Mouse (Mus musculus) limb, embryonic 13.5 days (tissue): ENCODE measurements at regions not wholly inside any gene's neighbourhood (a gene's known extent, or its start where the extent isn't known, plus 50 kb on each side); places are given as distances from the start of the nearest gene placed in this dataset.
A peak's percentile ranks its signal among the peaks of the same experiment; 100 is the strongest.

Source experiments
- ATAC-seq: fragments of 200-750 bp; cut with Nextera tagmentation; 2 replicates; pipeline ENCODE4 v1.8.0; 2017; ENCODE audit warnings: low read depth, moderate number of reproducible peaks, moderate TSS enrichment; ENCODE audit not compliant: low FRiP score
- H3K27ac ChIP-seq: fragments of 300-500 bp; sonication (generic); 2 replicates; pipeline ENCODE4 v1.5.1; 2015; ENCODE audit warnings: inconsistent platforms, mild to moderate bottlenecking, moderate library complexity
- H3K27me3 ChIP-seq: fragments of 300-500 bp; sonication (generic); 2 replicates; pipeline ENCODE4 v1.6.1; 2015; ENCODE audit warnings: mild to moderate bottlenecking, inconsistent platforms
- H3K36me3 ChIP-seq: fragments of 300-500 bp; sonication (generic); 2 replicates; pipeline ENCODE4 v1.6.1; 2015; ENCODE audit warnings: inconsistent platforms, mild to moderate bottlenecking, moderate library complexity
- H3K4me1 ChIP-seq: fragments of 300-500 bp; sonication (generic); 2 replicates; pipeline ENCODE4 v1.6.1; 2015; ENCODE audit warnings: inconsistent platforms
- H3K4me2 ChIP-seq: fragments of 300-500 bp; sonication (generic); replicated peaks from 2 replicates; pipeline ENCODE4 v1.6.1; 2015; ENCODE audit warnings: inconsistent platforms, mild to moderate bottlenecking, moderate library complexity
- H3K4me3 ChIP-seq: fragments of 300-500 bp; sonication (generic); 2 replicates; pipeline ENCODE4 v1.5.1; 2015; ENCODE audit warnings: moderate library complexity, mild to moderate bottlenecking, inconsistent platforms
- H3K9ac ChIP-seq: fragments of 300-500 bp; sonication (generic); 2 replicates; pipeline ENCODE4 v1.6.1; 2015; ENCODE audit warnings: mild to moderate bottlenecking, inconsistent platforms
- H3K9me3 ChIP-seq: fragments of 300-500 bp; sonication (generic); 2 replicates; pipeline ENCODE4 v1.6.1; 2016; ENCODE audit warnings: inconsistent platforms
- WGBS: fragments of 180-500 bp; shearing (Covaris S2); methylation state at CpG from one replicate; pipeline ENCODE4 v1.1.7; 2015; 5-methylcytosine and 5-hydroxymethylcytosine counted together

GRCm38 (mm10) chr15:27359271-27359670, 107.2 kb upstream of the Ank start:
- no peak overlapping the region for H3K4me3 ChIP-seq
- no peak overlapping the region for H3K27ac ChIP-seq
- 61% methylated on average over 1 of the region's 1 CpGs for WGBS
- ATAC-seq: no peak
- no peak overlapping the region for H3K9ac ChIP-seq
- no peaks in the 10 kb centered on the region for H3K4me1 ChIP-seq
- H3K9me3 ChIP-seq: no peaks in the 10 kb centered on the region
- H3K27me3 ChIP-seq: no peaks in the 10 kb centered on the region
- H3K36me3 ChIP-seq: no peaks in the 10 kb centered on the region
- no peak overlapping the region for H3K4me2 ChIP-seq

- Histone ChIP-seq H3K27ac (no peak overlapping the region), H3K4me3 (no peak overlapping the region), H3K27me3 (no peaks in the 10 kb centered on the region), H3K36me3 (no peaks in the 10 kb centered on the region), H3K4me1 (no peaks in the 10 kb centered on the region), H3K4me2 (no peak overlapping the region), H3K9me3 (no peaks in the 10 kb centered on the region), H3K9ac (no peak overlapping the region)
- WGBS: 65% methylated on average over 1 of the region's 1 CpGs
- ATAC-seq: no peak
Observed at GRCm38 (mm10) chr15:27374517-27374916, 92.0 kb upstream of the Ank start.

GRCm38 (mm10) chr15:27378601-27379094, 87.8 kb upstream of the Ank start:
- Histone ChIP-seq H3K4me3 (no peak overlapping the region), H3K9me3 (no peaks in the 10 kb centered on the region), H3K27me3 (no peaks in the 10 kb centered on the region), H3K27ac (no peak overlapping the region), H3K9ac (no peak overlapping the region), H3K36me3 (no peaks in the 10 kb centered on the region), H3K4me1 (no peaks in the 10 kb centered on the region), H3K4me2 (no peak overlapping the region)
- WGBS: 71% methylated on average over 3 of the region's 3 CpGs
- no peak for ATAC-seq

GRCm38 (mm10) chr15:27380436-27380945, 86.0 kb upstream of the Ank start:
- Histone ChIP-seq H3K27ac (no peak overlapping the region), H3K9me3 (no peaks in the 10 kb centered on the region), H3K9ac (no peak overlapping the region), H3K4me1 (no peaks in the 10 kb centered on the region), H3K4me2 (no peak overlapping the region), H3K4me3 (no peak overlapping the region), H3K36me3 (no peaks in the 10 kb centered on the region), H3K27me3 (no peaks in the 10 kb centered on the region)
- WGBS: 86% methylated on average over 4 of the region's 4 CpGs
- ATAC-seq: no peak

GRCm38 (mm10) chr15:27381565-27381964, 84.9 kb upstream of the Ank start:
- no peaks in the 10 kb centered on the region for H3K36me3 ChIP-seq
- no peaks in the 10 kb centered on the region for H3K4me1 ChIP-seq
- H3K9me3 ChIP-seq: no peaks in the 10 kb centered on the region
- H3K4me2 ChIP-seq: no peak overlapping the region
- H3K4me3 ChIP-seq: no peak overlapping the region
- no peak for ATAC-seq
- H3K27me3 ChIP-seq: no peaks in the 10 kb centered on the region
- no peak overlapping the region for H3K9ac ChIP-seq
- H3K27ac ChIP-seq: no peak overlapping the region
- WGBS: 32% methylated on average over 2 of the region's 2 CpGs

GRCm38 (mm10) chr15:27390567-27390966, 75.9 kb upstream of the Ank start:
- Histone ChIP-seq H3K4me3 (no peak overlapping the region), H3K27ac (no peak overlapping the region), H3K9me3 (no peaks in the 10 kb centered on the region), H3K9ac (no peak overlapping the region), H3K4me1 (no peaks in the 10 kb centered on the region), H3K4me2 (no peak overlapping the region), H3K27me3 (no peaks in the 10 kb centered on the region), H3K36me3 (no peaks in the 10 kb centered on the region)
- WGBS: 97% methylated on average over 2 of the region's 2 CpGs
- ATAC-seq: no peak

- Histone ChIP-seq H3K27me3 (no peaks in the 10 kb centered on the region), H3K36me3 (no peaks in the 10 kb centered on the region), H3K27ac (no peak overlapping the region), H3K4me1 (peaks cover 8% of the 10 kb centered on the region; the same call in 1 of the 2 replicates), H3K9me3 (no peaks in the 10 kb centered on the region), H3K4me3 (no peak overlapping the region), H3K9ac (no peak overlapping the region), H3K4me2 (no peak overlapping the region)
- 74% methylated on average over 20 of the region's 20 CpGs for WGBS
- ATAC-seq: 0 out of 2 replicates have a peak, but pooled peaks have one; percentile 19
Observed at GRCm38 (mm10) chr15:27405721-27406161, 60.7 kb upstream of the Ank start.

GRCm38 (mm10) chr15:27409856-27410255, 56.6 kb upstream of the Ank start:
- no peak overlapping the region for H3K4me2 ChIP-seq
- H3K9ac ChIP-seq: no peak overlapping the region
- H3K27me3 ChIP-seq: no peaks in the 10 kb centered on the region
- H3K36me3 ChIP-seq: no peaks in the 10 kb centered on the region
- no peak overlapping the region for H3K27ac ChIP-seq
- ATAC-seq: no peak
- no peak overlapping the region for H3K4me3 ChIP-seq
- WGBS: 82% methylated on average over 8 of the region's 8 CpGs
- no peaks in the 10 kb centered on the region for H3K9me3 ChIP-seq
- H3K4me1 ChIP-seq: peaks cover 24% of the 10 kb centered on the region

- 72% methylated on average over 2 of the region's 2 CpGs for WGBS
- no peaks in the 10 kb centered on the region for H3K36me3 ChIP-seq
- H3K27ac ChIP-seq: peak overlapping the region; percentile 52
- ATAC-seq: peak; percentile 67; the same call in 1 of the 2 replicates
- H3K9ac ChIP-seq: no peak overlapping the region
- no peaks in the 10 kb centered on the region for H3K9me3 ChIP-seq
- 0 out of 2 replicates have a peak, but pooled peaks cover 5% of the 10 kb centered on the region for H3K27me3 ChIP-seq
- no peak overlapping the region for H3K4me3 ChIP-seq
- H3K4me2 ChIP-seq: no peak overlapping the region
- H3K4me1 ChIP-seq: peaks cover 17% of the 10 kb centered on the region
Observed at GRCm38 (mm10) chr15:27412304-27412703, 54.2 kb upstream of the Ank start.

GRCm38 (mm10) chr15:27412761-27413160, 53.7 kb upstream of the Ank start:
- H3K9ac ChIP-seq: no peak overlapping the region
- H3K4me1 ChIP-seq: peaks cover 17% of the 10 kb centered on the region
- ATAC-seq: peak; percentile 66; the same call in 1 of the 2 replicates
- H3K9me3 ChIP-seq: no peaks in the 10 kb centered on the region
- H3K4me2 ChIP-seq: no peak overlapping the region
- no peaks in the 10 kb centered on the region for H3K36me3 ChIP-seq
- WGBS: 36% methylated on average over 1 of the region's 1 CpGs
- no peak overlapping the region for H3K4me3 ChIP-seq
- H3K27ac ChIP-seq: no peak overlapping the region
- 0 out of 2 replicates have a peak, but pooled peaks cover 5% of the 10 kb centered on the region for H3K27me3 ChIP-seq

- H3K27me3 ChIP-seq: 0 out of 2 replicates have a peak, but pooled peaks cover 5% of the 10 kb centered on the region
- H3K9me3 ChIP-seq: no peaks in the 10 kb centered on the region
- H3K27ac ChIP-seq: no peak overlapping the region
- no peak for ATAC-seq
- peaks cover 17% of the 10 kb centered on the region for H3K4me1 ChIP-seq
- WGBS: 79% methylated on average over 7 of the region's 7 CpGs
- no peak overlapping the region for H3K9ac ChIP-seq
- no peak overlapping the region for H3K4me3 ChIP-seq
- no peak overlapping the region for H3K4me2 ChIP-seq
- H3K36me3 ChIP-seq: no peaks in the 10 kb centered on the region
Observed at GRCm38 (mm10) chr15:27413486-27413885, 53.0 kb upstream of the Ank start.

- Histone ChIP-seq H3K9me3 (no peaks in the 10 kb centered on the region), H3K36me3 (no peaks in the 10 kb centered on the region), H3K4me2 (no peak overlapping the region), H3K27me3 (0 out of 2 replicates have a peak, but pooled peaks cover 5% of the 10 kb centered on the region), H3K27ac (no peak overlapping the region), H3K4me3 (no peak overlapping the region), H3K9ac (no peak overlapping the region), H3K4me1 (peaks cover 17% of the 10 kb centered on the region)
- no peak for ATAC-seq
- 65% methylated on average over 7 of the region's 7 CpGs for WGBS
Observed at GRCm38 (mm10) chr15:27414819-27415218, 51.7 kb upstream of the Ank start.
